Mouse (Mus musculus): ENCODE data around the gene Fxyd5.

- TF ChIP-seq CTCF (IDR thresholded peaks at IDR 0.05; ENCODE audit: control insufficient read depth, insufficient read depth, insufficient replicate concordance, low read depth, low read length) (no peak), POLR2A (IDR thresholded peaks at IDR 0.05; ENCODE audit: control insufficient read depth, low read depth, low read length) (no peak)
Observed at GRCm38 (mm10) chr7:31057730-31058129, 15.4 kb upstream of the Fxyd5 start.
